Mouse (Mus musculus): Measurements from ENCODE around the gene Map4k3. TPM values are rescaled to one million over a fixed set of nuclear protein-coding genes. Genes with fewer than 3 reads are reported as not detected.
"Not testable (repeated sequence)": the region's sequence is repeated elsewhere in the genome, so short reads cannot be mapped to it uniquely, and the experiment has no call there.

The Map4k3 gene
- total RNA-seq, 2 experiments from 2014 or later, result 87.8 to 88.7 TPM

DNA sequence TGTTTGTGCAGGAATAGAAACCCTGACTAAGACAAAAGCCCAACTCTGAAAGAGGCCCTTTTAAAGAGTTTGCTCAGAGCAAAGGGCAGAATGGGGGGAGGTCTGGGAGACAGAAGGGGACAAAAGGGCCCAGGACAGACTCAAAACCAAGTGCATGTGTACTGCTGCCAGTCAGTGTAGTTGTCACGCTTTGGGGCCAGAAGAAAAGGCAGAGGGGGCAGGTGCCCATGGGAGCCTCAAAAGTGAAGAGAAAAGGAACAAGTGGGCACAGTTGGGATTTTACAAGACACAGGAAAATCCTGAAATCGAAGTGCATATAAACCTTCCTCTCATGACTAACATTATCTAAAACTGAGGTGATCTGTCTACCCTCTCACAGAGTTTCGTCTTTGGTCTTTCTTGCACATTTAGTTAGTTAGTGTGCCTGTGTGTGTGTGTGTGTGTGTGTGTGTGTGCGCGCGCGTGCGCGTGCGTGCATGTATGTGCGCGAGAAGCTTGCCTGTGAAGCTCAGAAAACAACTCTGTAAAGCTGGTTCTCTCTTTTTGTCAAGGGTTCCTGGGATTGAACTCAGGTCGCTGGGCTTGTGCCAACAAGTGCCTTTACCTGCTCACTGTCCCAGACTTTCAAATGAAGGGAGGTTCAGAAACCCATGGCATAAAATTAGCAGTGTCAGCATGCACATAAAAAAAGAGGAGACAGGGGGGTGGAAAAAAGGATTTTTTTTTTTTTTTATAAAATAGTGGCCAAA, 155.9 kb downstream of the Map4k3 start:
- no peak for DNase-seq (ENCODE audit: extremely low spot score in 1 of 2, low spot score in 1 of 2)

DNA sequence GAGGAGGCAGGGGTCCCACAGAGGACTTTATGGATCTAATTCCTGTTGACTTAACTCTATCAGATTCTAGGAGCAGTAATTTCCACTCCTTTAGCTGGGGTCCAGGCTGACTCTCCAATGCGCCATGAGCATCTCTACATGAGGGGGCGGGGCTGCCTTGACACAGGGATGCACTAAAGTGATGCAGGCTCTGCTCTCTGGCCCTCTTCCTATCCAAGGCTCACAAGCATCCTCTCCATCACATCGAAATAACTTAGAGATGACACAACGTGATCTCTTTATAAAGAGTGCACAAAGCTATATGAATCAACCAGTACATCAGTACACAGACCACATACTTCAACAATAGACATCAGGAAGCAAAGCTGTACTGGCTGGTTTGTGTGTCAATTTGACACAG, 156.8 kb downstream of the Map4k3 start:
- no peak for DNase-seq (ENCODE audit: extremely low spot score in 1 of 2, low spot score in 1 of 2)

DNA sequence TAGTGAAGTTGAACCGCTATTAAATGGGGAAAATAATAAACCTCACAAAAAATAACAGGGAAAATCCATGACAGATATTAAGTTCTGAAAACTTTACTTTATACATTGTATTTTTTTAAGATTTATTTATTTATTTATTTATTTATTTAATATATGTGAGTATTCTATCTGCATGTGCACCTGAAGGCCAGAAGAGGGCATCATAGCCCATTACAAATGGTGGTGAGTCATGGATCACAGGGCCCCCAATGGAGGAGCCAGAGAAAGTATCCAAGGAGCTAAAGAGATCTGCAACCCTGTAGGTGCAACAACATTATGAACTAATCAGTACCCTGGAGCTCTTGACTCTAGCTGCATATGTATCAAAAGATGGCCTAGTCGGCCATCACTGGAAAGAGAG, 158.6 kb downstream of the Map4k3 start:
- not testable (repeated sequence) for DNase-seq (ENCODE audit: extremely low spot score in 1 of 2, low spot score in 1 of 2)

DNA sequence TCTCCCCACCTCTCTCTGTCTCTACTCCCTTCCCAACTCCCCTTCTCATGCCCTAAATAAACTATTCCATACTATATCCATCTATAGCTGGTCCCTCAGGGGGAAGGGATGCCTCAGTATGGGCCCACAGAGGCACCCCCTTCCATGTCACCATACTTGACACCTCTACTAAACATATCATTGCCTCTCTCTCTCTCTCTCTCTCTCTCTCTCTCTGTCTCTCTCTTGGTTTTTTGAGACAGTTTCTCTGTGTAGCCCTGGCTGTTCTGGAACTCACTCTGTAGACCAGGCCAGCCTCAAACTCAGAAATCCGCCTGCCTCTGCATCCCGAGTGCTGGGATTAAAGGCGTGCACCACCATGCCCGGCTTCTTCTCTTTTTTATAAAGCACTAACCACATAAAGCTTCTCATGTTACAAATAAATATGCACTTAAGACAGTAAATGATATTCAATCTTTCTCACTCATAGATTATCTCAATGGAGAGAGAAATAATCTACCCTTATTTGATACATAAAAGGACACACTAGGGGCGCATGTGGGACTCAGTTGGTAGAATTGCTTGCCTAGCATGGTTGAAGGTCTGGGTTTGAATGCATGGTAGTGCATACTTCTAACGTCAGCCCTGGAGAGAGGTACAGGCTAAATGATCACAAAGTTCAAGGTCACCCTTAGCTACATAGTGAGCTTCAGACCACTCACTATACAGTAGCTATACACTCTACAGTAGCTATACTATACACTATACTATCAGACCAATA, 159.3 kb downstream of the Map4k3 start:
- DNase-seq (ENCODE audit: extremely low spot score in 1 of 2, low spot score in 1 of 2), result no peak

DNA sequence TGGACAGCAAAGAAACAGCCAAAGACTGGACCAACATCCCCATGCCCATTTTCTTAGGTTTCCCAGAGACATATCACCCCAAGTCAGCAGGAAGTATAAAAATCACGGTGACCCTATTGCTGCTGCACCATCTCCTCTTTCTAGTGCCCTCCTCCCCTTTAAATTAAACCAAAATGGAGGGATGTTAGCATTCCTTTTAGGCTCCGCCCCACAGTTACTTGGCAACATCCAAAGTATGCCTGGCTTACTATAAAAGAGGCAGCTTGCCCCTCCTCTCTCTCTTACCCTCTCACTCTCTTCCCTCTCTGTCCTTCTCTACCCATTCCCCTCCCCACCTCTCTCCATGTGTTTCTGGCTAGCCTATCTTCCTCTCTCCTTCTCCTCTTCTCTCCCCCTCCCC, 159.8 kb downstream of the Map4k3 start:
- no peak for DNase-seq (ENCODE audit: extremely low spot score in 1 of 2, low spot score in 1 of 2)

DNA sequence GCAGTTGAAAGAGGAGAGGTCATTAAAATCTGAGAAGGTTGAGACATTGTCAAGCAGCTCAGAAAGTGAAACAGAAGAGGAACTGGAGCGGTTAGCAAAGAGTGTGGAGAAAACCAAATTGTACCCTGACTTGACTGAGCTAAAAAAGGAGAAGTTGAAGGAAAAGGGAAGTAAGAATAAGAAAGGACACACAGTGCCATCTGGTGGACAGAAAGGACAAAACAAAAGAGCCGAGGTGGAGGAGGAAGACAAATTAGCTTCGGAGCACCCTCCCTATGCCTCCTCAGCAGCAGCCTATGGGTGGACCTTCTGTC, 163.7 kb downstream of the Map4k3 start:
- no peak for DNase-seq (ENCODE audit: extremely low spot score in 1 of 2, low spot score in 1 of 2)

DNA sequence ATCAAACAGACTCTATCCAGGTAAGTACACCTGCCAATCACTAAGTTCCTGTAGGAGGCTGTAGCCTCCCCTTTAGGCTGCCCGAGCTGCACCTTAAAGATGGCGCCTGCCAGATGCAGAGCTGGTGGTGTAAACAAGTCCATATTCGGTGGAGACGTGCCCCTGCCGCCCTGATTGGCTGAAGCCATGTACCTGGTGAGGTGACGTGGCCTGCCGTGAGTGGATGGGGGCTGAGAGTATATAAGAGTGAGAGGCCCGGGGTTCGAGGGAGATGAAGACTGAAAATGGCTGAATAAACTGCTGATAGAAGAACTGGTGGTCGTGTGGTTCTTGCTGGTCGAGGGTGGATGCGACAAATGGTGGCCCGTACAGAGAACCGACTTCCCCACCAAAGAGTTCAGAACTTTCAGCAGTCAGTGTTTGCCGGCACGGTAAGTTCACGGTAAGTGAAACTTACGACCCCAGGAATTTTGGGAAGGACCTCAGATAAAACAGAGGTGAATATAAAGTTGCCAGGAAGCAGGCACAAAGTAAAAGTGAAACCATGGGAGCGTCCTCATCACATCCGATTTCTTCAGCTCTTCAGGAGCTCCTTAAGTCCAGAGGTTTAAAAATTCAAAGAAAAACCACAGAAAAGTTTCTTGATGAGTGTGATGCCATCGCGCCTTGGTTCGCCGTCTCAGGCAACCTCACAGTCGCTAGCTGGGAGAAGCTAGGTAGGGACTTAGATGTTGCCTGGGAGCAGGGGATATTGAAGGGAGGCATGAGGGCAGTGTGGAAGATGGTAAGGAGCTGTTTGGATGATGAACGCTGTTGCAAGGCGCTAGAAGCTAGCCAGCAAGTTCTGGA, 164.3 kb downstream of the Map4k3 start:
- not testable (repeated sequence) for DNase-seq (ENCODE audit: extremely low spot score in 1 of 2, low spot score in 1 of 2)

DNA sequence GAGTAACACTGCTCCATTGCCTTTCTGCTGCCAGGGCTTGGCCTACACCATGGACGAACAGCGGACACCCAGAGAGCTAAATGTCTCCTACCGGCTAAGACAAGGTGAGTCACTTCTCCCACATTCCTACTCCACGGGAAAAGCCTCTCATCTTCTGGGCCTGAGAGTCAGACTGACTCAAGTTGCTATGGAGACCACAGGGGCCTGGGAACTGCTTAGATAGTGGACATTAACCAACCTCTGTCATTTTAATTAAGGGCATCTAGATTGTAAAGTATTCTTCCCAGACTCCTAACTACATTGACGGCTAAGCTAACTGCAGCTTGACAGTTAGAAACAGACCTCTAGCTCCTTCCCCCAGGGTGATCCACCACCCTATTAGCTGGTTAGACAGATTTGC, 165.5 kb downstream of the Map4k3 start:
- DNase-seq (ENCODE audit: extremely low spot score in 1 of 2, low spot score in 1 of 2), result no peak

DNA sequence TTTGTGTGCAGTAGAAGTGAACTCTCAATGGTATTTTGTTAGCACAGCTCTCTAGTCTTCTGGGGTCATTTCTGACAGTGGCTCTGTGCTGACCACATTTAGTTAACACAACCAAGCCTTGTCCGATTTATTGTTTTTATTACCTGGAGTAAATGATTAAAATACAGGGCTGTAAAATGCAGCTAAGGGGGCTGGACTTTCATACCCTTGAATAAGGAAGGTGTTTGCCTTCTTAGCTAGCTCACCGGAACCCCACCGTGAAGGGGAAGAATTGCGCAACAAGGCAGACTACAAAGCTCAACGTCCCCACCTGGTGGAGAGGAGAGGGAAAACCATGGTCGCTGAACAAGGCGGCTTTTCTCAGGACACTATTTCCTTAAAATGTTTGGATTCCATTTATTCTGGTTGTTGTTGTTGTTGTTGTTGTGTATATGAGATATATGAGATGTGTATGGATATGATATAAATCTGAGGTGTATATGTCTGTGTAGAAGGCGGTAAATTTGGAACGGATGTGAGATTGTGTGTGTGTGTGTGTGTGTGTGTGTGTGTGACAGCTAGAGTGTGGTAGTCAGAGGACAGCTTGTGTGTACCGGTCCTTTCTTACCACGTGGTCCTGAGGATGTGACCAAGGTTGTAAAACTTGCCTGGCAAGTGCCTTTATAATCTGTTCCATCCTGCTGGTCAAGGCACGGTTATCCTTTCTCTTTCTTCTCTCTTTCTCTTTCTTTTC, 167.4 kb downstream of the Map4k3 start:
- peak; percentile 46 to 82 for DNase-seq (ENCODE audit: extremely low spot score in 1 of 2, low spot score in 1 of 2)

DNA sequence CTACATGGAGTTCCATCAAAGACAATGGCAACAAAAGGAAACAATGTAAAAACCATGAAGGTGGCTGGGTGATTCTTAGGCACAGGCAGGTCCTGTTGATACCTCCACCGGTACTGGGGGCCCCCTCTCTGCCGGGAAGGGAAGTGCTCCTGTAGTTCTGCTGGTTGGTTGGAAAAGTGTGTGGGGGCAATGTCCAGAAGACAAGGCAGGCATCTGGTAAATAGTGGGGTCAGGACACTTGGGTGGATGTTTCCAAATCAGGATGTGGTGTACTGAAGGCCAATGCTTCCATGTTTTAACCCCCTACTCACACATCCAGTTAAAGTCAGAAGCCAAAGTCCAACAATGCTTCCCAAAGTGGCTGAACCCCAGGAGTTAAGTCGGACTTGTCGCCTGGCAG, 168.5 kb downstream of the Map4k3 start:
- no peak for DNase-seq (ENCODE audit: extremely low spot score in 1 of 2, low spot score in 1 of 2)

DNA sequence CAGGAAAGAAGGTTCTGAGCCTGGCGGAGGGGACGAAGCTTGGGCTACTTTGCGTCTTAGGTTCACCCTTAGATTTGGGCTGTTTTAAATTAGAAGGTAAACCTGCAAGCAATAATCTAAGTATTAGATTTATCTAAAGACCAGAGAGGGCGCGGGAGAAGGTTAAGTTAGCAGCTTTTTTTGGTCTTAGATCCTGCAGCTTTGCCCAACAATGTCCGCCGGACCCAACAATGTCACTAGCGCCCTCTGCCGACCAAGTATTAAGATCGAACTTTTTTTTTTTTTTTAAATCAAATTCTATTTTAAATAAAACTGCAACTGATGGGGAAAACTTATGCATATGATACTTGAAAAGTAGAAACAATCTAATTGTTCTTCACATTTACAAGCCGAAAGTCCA, 169.2 kb downstream of the Map4k3 start:
- peak; percentile 18 to 69 for DNase-seq (ENCODE audit: extremely low spot score in 1 of 2, low spot score in 1 of 2)

DNA sequence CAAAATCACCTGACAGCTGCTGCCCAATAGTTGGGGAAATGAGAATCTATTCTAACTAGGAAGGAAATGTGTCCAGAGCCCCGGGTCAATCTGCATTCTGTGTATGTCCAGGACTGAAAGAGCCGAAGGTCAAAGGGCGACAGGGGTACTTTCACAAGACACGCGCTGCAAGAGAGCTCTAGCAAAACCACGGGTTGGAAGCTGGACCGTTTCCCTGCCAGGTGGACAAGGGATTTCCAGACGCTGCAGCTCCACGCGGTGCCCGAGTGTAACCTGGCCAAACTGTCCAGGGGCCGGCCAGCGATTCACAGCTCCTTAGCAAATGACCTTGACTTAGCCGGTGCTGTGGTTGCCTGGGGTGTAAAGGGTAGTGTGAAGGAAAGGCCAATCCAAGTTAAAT, 169.7 kb downstream of the Map4k3 start:
- DNase-seq (ENCODE audit: extremely low spot score in 1 of 2, low spot score in 1 of 2), result no peak

DNA sequence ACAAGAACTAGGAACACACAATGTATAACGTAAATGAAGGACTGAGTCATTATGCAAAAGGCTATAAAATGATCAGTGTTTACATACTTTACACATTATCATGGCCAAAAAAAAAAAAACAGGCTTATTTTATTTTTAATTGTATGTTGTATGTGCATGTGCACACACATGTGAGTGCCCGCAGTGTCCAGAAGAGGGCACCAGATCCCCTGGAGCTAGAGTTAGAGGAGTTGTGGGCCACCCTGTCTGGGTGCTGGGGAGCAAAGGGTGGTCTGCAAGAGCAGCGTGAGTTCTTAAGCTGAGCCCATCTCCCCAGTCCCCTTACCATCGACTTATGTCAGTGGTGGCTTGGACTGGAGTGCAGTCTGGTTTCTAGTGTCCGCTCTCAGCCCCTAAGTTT, 170.8 kb downstream of the Map4k3 start:
- DNase-seq (ENCODE audit: extremely low spot score in 1 of 2, low spot score in 1 of 2), result no peak

DNA sequence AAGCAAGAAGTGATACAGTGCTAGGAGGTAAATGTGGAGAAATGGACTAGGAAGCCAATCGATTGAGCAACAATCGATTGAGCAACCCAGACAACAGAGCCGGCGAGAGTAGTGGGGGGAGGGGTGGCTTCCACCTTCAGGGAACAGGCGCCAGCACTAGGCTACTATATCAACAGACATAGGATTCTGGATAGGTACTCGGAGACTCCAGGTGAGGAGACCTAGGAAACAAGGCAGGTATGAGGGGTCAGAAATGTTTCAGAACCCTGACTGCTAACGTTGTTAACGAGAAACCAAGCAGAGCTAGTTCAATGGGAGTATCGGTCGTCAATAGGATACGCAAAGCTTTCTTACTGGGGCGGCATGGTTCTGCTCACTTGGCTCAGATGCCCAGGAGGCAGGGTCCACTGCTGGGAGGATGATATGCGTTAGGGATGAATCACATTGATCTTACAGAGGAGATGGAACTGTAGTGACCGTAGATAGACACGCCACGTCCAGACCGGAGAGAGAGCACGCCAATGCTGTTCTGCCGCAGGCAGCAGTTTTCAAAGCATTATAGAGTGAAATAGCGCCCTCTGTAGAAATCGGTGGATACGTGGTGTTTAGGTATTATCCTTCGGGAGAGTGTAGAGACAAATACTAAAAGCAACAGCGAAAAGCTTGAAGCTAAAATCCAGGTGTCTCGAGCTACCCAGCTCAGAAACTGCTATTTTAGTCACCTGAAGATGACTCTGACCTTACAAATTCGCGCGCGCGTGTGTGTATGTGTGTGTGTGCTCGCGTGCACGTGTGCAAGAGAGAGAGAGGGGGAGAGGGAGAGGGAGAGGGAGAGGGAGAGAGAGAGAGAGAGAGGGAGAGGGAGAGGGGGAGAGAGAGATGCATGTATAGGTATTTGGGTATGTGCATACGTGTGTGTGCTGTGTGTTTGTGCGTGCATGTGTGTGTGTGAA, 174.7 kb downstream of the Map4k3 start:
- DNase-seq (ENCODE audit: extremely low spot score in 1 of 2, low spot score in 1 of 2), result peak; percentile 69 to 80

DNA sequence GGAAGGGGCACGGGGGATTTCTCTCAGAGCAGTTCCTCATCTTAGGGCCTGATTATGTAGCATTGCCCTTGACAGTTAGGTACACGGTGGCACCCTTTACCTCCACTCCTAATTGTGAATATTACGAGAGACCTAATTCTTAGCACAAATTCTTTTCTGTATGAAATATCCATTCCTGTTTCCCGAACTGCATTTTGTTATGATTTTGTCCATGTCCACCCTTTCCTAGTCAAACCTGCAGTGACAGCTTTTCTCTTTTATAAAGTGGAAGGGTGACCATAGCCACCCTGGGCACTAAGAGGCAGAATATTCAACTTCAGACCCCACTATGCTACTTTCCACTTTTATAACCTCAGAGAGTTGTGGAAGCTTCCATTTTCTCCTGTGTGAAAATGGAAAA, 175.6 kb downstream of the Map4k3 start:
- no peak for DNase-seq (ENCODE audit: extremely low spot score in 1 of 2, low spot score in 1 of 2)

DNA sequence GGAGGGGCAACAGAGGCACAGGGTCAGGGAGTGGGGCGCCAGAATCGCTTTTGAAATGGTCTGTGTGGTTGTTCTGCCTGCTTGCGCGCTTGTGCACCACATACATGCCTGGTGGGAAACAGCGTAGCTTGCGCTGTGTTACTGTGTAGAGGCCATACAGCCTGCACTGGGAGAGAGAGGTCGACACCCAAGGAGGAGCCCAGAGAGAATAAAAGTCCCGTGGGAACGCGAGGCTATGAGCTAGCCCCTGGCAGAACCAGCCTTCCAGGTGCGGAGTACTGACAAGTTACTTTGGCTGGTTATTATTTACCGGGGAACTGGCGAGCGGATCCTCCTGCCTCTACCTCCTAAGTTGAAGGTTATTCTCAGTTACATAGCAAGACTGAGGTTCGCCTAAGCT, 177.3 kb downstream of the Map4k3 start:
- DNase-seq (ENCODE audit: extremely low spot score in 1 of 2, low spot score in 1 of 2), result no peak

DNA sequence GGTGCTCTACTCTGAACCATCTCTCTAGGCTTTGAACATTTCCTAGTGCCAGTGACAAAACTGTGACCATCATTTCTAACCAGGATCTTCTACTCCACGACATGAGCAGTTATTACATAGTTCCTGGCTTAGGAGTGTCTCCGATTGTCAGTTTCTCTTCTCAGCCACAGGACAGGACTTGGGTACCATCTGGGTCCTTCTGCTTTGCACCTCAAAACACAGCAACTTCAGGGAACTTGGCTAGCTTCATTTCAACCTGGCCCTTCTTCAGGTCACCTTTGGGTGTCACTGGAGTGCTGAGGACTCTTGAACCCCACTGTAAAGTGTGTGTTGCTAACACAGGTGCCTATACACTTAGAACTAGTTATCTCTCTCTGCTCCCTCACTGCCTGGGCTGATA, 181.4 kb downstream of the Map4k3 start:
- DNase-seq (ENCODE audit: extremely low spot score in 1 of 2, low spot score in 1 of 2), result no peak

DNA sequence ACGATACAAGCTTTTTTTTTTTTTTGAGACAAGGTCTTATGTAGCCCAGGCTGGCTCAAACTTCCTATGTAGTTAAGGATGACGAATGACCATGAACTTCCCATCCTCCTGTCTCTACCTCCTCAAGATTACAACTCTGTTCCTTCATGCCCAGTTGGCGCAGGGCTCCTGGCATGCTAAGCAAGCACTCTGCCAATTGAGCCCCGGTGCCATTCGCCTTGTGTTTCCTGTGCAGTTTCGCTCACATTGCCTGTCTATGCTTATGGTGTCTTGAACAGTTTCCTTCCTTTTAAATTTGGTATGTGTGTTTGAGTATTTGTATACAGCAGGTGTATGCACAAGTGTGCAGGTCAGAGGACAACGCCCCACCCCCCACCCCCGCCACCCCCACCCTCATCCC, 182.1 kb downstream of the Map4k3 start:
- DNase-seq (ENCODE audit: extremely low spot score in 1 of 2, low spot score in 1 of 2), result no peak

DNA sequence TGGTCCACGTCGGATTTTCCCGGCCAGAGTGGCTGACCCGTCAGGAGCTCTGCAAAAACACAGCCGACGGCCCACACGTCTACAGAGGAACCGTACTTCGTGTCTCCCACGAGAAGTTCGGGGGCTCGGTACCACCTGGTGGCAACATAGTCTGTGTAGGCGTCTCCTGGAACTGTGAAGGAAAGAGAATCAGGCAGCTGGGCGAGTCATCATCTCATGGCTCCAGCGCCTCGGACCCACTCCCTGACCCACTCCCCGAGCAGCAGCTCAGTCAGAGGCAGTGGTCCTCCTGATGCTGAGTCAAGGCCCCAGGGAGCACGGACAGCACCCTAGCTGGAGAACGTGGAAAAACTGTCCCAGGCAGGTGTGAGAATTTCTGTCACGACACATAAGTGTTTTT, 184.6 kb downstream of the Map4k3 start:
- no peak for DNase-seq (ENCODE audit: extremely low spot score in 1 of 2, low spot score in 1 of 2)

DNA sequence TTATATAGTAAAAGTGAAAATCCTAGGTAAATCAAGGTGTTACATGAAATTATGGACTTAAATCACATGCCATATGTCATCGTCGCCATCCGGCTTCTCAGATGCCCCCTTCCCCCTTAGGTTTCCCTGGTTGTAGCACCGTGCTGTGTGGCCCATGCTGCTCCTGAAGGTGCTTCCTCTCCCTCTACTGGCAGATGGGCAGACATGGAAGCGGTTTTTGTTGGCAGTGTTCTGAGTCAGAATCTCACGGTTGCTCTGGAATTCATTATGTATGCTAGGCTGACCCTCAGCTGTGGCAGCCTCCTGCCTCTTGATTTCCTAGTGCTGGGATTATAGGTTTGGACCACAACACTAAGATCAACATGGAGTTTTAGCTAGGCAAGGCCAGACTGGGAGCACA, 191.1 kb downstream of the Map4k3 start:
- DNase-seq (ENCODE audit: extremely low spot score in 1 of 2, low spot score in 1 of 2), result no peak
